Mouse (Mus musculus) CH12.LX (cell line): ENCODE results near the gene Fchsd2. TPM values are rescaled to one million over a fixed set of nuclear protein-coding genes. Genes with fewer than 3 reads are reported as not detected.

Experiments
- DNase-seq: peaks from one replicate; pipeline ENCODE4 v3.0.0-alpha.2; 2013; ENCODE audit errors: extremely low read depth
- H3K27ac ChIP-seq: 2 replicates; pipeline ENCODE4 v1.5.1; 2012; ENCODE audit warnings: low read depth, mild to moderate bottlenecking, control low read depth, moderate library complexity; ENCODE audit not compliant: insufficient read depth
- H3K27me3 ChIP-seq: replicated peaks from 2 replicates; pipeline ENCODE3; 2012; ENCODE audit warnings: inconsistent platforms
- H3K36me3 ChIP-seq, 2 experiments: replicated peaks in 1 of 2; 2 replicates each; pipeline versions ENCODE3 to v1.6.1; 2012; ENCODE audit warnings: inconsistent platforms in 1 of 2, low read length in 1 of 2, mild to moderate bottlenecking in 1 of 2, mixed read lengths in 1 of 2, moderate library complexity in 1 of 2; ENCODE audit not compliant: control insufficient read depth in 1 of 2, insufficient read depth in 1 of 2
- H3K4me1 ChIP-seq, 2 experiments: 2 replicates each; pipeline ENCODE4 v1.6.1; 2012; ENCODE audit warnings: inconsistent platforms in 1 of 2, moderate library complexity in 1 of 2; ENCODE audit not compliant: insufficient read depth in 2 of 2, control insufficient read depth in 1 of 2
- H3K4me2 ChIP-seq: 2 replicates; pipeline ENCODE4 v1.6.1; 2012; ENCODE audit warnings: low read depth, mild to moderate bottlenecking, control low read depth; ENCODE audit not compliant: poor library complexity, insufficient read depth, severe bottlenecking
- H3K4me3 ChIP-seq, 3 experiments: fragments of 150-350 bp in 1 of 3; sonication (generic) in 1 of 3; replicated peaks in 1 of 3; 2 replicates each; pipeline versions ENCODE3 to v1.5.1; 2011 to 2012; ENCODE audit warnings: low read depth in 2 of 3, low read length in 2 of 3, mild to moderate bottlenecking in 2 of 3, moderate library complexity in 2 of 3, control low read depth in 1 of 3, improper control_type of control experiment in 1 of 3, inconsistent platforms in 1 of 3, mixed read lengths in 1 of 3; ENCODE audit not compliant: poor library complexity in 1 of 3
- H3K79me2 ChIP-seq: replicated peaks from 2 replicates; pipeline ENCODE4 v1.6.1; 2012; ENCODE audit warnings: mild to moderate bottlenecking, moderate library complexity; ENCODE audit not compliant: control insufficient read depth, poor library complexity, insufficient read depth, severe bottlenecking; ENCODE audit errors: extremely low read depth
- H3K9ac ChIP-seq: 2 replicates; pipeline ENCODE4 v1.6.1; 2012; ENCODE audit warnings: low read depth, mild to moderate bottlenecking, control low read depth, moderate library complexity; ENCODE audit not compliant: insufficient read depth
- H3K9me3 ChIP-seq: replicated peaks from 2 replicates; pipeline ENCODE3; 2012; ENCODE audit warnings: low read length, inconsistent platforms, mixed read lengths
- BHLHE40 ChIP-seq: IDR thresholded peaks from 2 replicates; pipeline ENCODE4 v1.6.1; 2011; ENCODE audit warnings: mild to moderate bottlenecking, low read depth, low read length, improper control_type of control experiment
- CTCF ChIP-seq, 2 experiments: IDR thresholded peaks in 1 of 2; conservative IDR thresholded peaks in 1 of 2; 2 replicates each; pipeline ENCODE4 v1.5.1; 2011 to 2012; ENCODE audit warnings: low read depth in 2 of 2, low read length in 2 of 2, improper control_type of control experiment in 1 of 2, inconsistent platforms in 1 of 2, mild to moderate bottlenecking in 1 of 2, moderate library complexity in 1 of 2
- E2F4 ChIP-seq: IDR thresholded peaks from 2 replicates; pipeline ENCODE4 v1.6.1; 2011; ENCODE audit warnings: low read depth, low read length, improper control_type of control experiment; ENCODE audit not compliant: insufficient replicate concordance
- ELF1 ChIP-seq: IDR thresholded peaks from 2 replicates; pipeline ENCODE4 v1.6.1; 2014; ENCODE audit warnings: low read depth, mild to moderate bottlenecking, inconsistent platforms, low read length, improper control_type of control experiment
- EP300 ChIP-seq: IDR thresholded peaks from 2 replicates; pipeline ENCODE4 v1.6.1; 2011; ENCODE audit warnings: low read length, improper control_type of control experiment
- ETS1 ChIP-seq: conservative IDR thresholded peaks from 2 replicates; pipeline ENCODE4 v1.6.1; 2012; ENCODE audit warnings: low read depth, mild to moderate bottlenecking, inconsistent platforms, low read length, improper control_type of control experiment, moderate library complexity
- HCFC1 ChIP-seq: IDR thresholded peaks from 2 replicates; pipeline ENCODE4 v1.6.1; 2012; ENCODE audit warnings: low read depth, mild to moderate bottlenecking, inconsistent platforms, low read length, improper control_type of control experiment
- IRF4 ChIP-seq: IDR thresholded peaks from 2 replicates; pipeline ENCODE4 v1.6.1; 2014; ENCODE audit warnings: low read depth, mild to moderate bottlenecking, inconsistent platforms, low read length, improper control_type of control experiment
- JUND ChIP-seq: conservative IDR thresholded peaks from 2 replicates; pipeline ENCODE4 v1.6.1; 2011; ENCODE audit warnings: low read depth, low read length, improper control_type of control experiment
- KAT2A ChIP-seq: IDR thresholded peaks from 2 replicates; pipeline ENCODE4 v1.6.1; 2012; ENCODE audit warnings: low read length, improper control_type of control experiment, inconsistent platforms; ENCODE audit not compliant: insufficient replicate concordance
- MAFK ChIP-seq: IDR thresholded peaks from 2 replicates; pipeline ENCODE4 v1.6.1; 2011; ENCODE audit warnings: low read length, improper control_type of control experiment; ENCODE audit not compliant: insufficient replicate concordance
- MAX ChIP-seq: IDR thresholded peaks from 2 replicates; pipeline ENCODE4 v1.6.1; 2011; ENCODE audit warnings: low read length, improper control_type of control experiment
- MAZ ChIP-seq: IDR thresholded peaks from 2 replicates; pipeline ENCODE4 v1.6.1; 2012; ENCODE audit warnings: low read depth, mild to moderate bottlenecking, inconsistent platforms, low read length, improper control_type of control experiment, moderate library complexity
- MEF2A ChIP-seq: IDR thresholded peaks from 2 replicates; pipeline ENCODE4 v1.6.1; 2014; ENCODE audit warnings: low read depth, mild to moderate bottlenecking, inconsistent platforms, low read length, improper control_type of control experiment, borderline replicate concordance
- MXI1 ChIP-seq: IDR thresholded peaks from 2 replicates; pipeline ENCODE4 v1.6.1; 2011; ENCODE audit warnings: mild to moderate bottlenecking, low read depth, low read length, improper control_type of control experiment
- MYC ChIP-seq: IDR thresholded peaks from 2 replicates; pipeline ENCODE4 v1.6.1; 2011; ENCODE audit warnings: low read depth, mild to moderate bottlenecking, improper control_type of control experiment, low read length
- NELFE ChIP-seq: IDR thresholded peaks from 2 replicates; pipeline ENCODE4 v1.6.1; 2011; ENCODE audit warnings: low read depth, low read length, improper control_type of control experiment
- NRF1 ChIP-seq: IDR thresholded peaks from 2 replicates; pipeline ENCODE4 v1.6.1; 2014; ENCODE audit warnings: low read depth, mild to moderate bottlenecking, inconsistent platforms, low read length, improper control_type of control experiment, moderate library complexity
- PAX5 ChIP-seq: IDR thresholded peaks from 2 replicates; pipeline ENCODE4 v1.6.1; 2012; ENCODE audit warnings: low read length, inconsistent platforms, mixed read lengths
- POLR2A ChIP-seq: IDR thresholded peaks from 2 replicates; pipeline ENCODE4 v1.6.1; 2011; ENCODE audit warnings: low read depth, mild to moderate bottlenecking, improper control_type of control experiment, low read length
- RAD21 ChIP-seq: IDR thresholded peaks from 2 replicates; pipeline ENCODE4 v1.6.1; 2011; ENCODE audit warnings: low read depth, mild to moderate bottlenecking, low read length, improper control_type of control experiment, moderate library complexity
- SIN3A ChIP-seq: IDR thresholded peaks from 2 replicates; pipeline ENCODE4 v1.6.1; 2012; ENCODE audit warnings: low read length, improper control_type of control experiment, inconsistent platforms
- SMC3 ChIP-seq: IDR thresholded peaks from 2 replicates; pipeline ENCODE4 v1.6.1; 2011; ENCODE audit warnings: low read depth, low read length, improper control_type of control experiment
- TBP ChIP-seq: conservative IDR thresholded peaks from 2 replicates; pipeline ENCODE4 v1.6.1; 2011; ENCODE audit warnings: low read depth, low read length, improper control_type of control experiment
- UBTF ChIP-seq: IDR thresholded peaks from 2 replicates; pipeline ENCODE4 v1.6.1; 2012; ENCODE audit warnings: low read depth, mild to moderate bottlenecking, inconsistent platforms, low read length, improper control_type of control experiment, moderate library complexity
- ZC3H11A ChIP-seq: IDR thresholded peaks from 2 replicates; pipeline ENCODE4 v1.6.1; 2012; ENCODE audit warnings: low read depth, mild to moderate bottlenecking, inconsistent platforms, low read length, improper control_type of control experiment
- ZNF384 ChIP-seq: IDR thresholded peaks from 2 replicates; pipeline ENCODE4 v1.6.1; 2012; ENCODE audit warnings: low read depth, low read length, improper control_type of control experiment, inconsistent platforms
- dilution Hi-C: fragments of 300-500 bp; cut with MboI; formaldehyde crosslinking; loops from 2 replicates; pipeline ENCODE4 v1.14.3; 2020; ENCODE audit warnings: low sequenced_read_pairs; ENCODE audit not compliant: extremely low pct_unique_long_range_greater_than_20kb, extremely low pct_ligation_motif_present
- in situ Hi-C: fragments of 300-500 bp; cut with MboI; formaldehyde crosslinking; loops from 3 replicates; pipeline ENCODE4 v1.14.3; 2019; ENCODE audit warnings: low sequenced_read_pairs, low pct_ligation_motif_present, low pct_unique_long_range_greater_than_20kb, mixed read lengths
- polyA plus RNA-seq: library from polyadenylated mRNA; unstranded; fragments of >175 nt; gene quantifications from 2 replicates; pipeline ENCODE4 v1.2.1, GENCODE M21; 2012; ENCODE audit warnings: low read depth; ENCODE audit not compliant: insufficient read length
- total RNA-seq, 2 experiments: library from RNA; depleted of rRNA; stranded (reverse); fragments of 300-350 nt in 1 of 2; fragments of >200 nt in 1 of 2; gene quantifications; 2 replicates each; pipeline ENCODE4 v1.2.3; 2012 to 2014

The Fchsd2 gene
- total and polyA plus RNA-seq, 3 experiments, result 23.8 to 38.2 (median 25.5) TPM

DNA sequence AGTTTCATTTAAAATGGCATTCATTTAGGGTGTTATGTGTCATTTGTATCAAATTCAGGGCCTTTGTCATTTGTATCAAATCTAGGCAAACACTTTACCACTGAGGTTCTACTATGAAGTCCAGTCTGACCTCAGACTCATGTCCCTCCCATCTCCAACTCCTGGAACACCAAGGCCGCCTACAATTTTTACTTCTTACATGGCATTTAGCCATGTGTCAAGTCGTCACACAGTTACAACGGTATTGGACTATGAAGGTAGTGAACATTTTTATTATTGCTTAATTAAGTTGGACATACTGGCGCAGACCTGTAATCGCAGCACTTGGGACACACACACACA lies 217.3 kb downstream of the Fchsd2 start:
- H3K9me3 ChIP-seq, result no peaks in the 10 kb centered on the region
- TF ChIP-seq NELFE, result no peak
- TF ChIP-seq CTCF (conservative IDR thresholded peaks at IDR 0.05 in 1 of 2, IDR thresholded peaks at IDR 0.05 in 1 of 2; ENCODE audit: low read depth in 2 of 2, low read length in 2 of 2), result no peak
- TF ChIP-seq MAX, result no peak
- TF ChIP-seq, all 38 proteins: peak for 0
- in situ Hi-C loops (loop anchor here (5.0 to 10.0 kb wide), 2 partner anchors 62 to 245 kb away; no protein-coding TSS in a partner anchor), dilution Hi-C loops (no loop called here)
- no peak for DNase-seq
- no peaks in the 10 kb centered on the region for H3K79me2 ChIP-seq
- H3K4me3 ChIP-seq, result peak overlapping the region; percentile 59 to 67 (median 65)
- H3K4me2 ChIP-seq, result peak overlapping the region; percentile 75
- peak overlapping the region; percentile 65 for H3K9ac ChIP-seq
- peak overlapping the region; percentile 82 for H3K27ac ChIP-seq
- peaks cover 5% of the 10 kb centered on the region for H3K27me3 ChIP-seq
- no peaks in the 10 kb centered on the region for H3K36me3 ChIP-seq
- H3K4me1 ChIP-seq, result peaks cover 1 to 21% of the 10 kb centered on the region in 2 experiments; a peak in 2 of 4 replicates

DNA sequence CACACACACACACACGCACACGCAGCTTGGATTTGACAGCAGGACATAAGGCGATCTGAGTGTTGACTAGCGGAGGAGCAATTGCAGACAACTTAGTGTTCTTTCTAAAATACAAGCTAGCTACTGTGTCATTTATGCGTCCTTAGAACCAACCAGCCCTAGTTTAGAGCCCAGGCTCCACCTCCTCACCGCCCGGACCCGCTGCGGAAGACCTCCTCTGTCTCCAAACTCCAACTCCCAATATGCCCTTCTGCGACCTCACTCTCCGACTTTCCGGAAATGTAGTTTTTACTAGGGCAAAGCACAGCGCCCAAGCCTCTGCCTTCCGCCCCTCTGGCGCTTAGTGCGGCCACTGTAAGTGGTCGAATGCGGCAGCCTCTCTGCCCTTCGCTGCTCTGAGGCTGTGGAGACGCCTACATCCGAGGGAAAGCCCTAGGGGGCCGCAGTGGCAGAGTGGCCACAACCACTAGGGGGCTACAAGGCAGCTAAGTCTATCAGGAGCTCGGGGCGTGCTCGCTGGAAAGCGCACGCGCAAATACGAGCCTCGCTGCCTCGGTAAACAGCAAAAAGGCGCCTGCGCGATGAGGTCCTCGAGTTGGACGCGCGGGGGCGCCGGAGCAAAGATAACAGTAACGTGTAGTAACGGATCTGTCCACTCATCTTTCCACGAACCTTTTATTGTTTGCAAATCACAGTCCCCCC lies 217.8 kb downstream of the Fchsd2 start:
- Histone ChIP-seq H3K36me3 (no peaks in the 10 kb centered on the region), H3K9ac (peak overlapping the region; percentile 65), H3K79me2 (no peaks in the 10 kb centered on the region)
- peak; percentile 99 for DNase-seq
- in situ Hi-C loops, result no loop called here
- peak; percentile 42 to 95 for TF ChIP-seq CTCF (conservative IDR thresholded peaks at IDR 0.05 in 1 of 2, IDR thresholded peaks at IDR 0.05 in 1 of 2; ENCODE audit: low read depth in 2 of 2, low read length in 2 of 2)
- TF ChIP-seq MAZ, result peak; percentile 81
- peak; percentile 87 for TF ChIP-seq SIN3A
- peak; percentile 72 for TF ChIP-seq IRF4
- peak; percentile 81; the same call in 1 of the 2 replicates for TF ChIP-seq MXI1
- peak; percentile 84 for TF ChIP-seq HCFC1
- TF ChIP-seq MAFK, result no peak
- TF ChIP-seq EP300, result no peak
- peak; percentile 80 for TF ChIP-seq NELFE
- TF ChIP-seq ETS1, result 0 out of 2 replicates have a peak, but pooled peaks have one; percentile 31
- peak; percentile 88 for TF ChIP-seq ELF1
- peak; percentile 72 for TF ChIP-seq BHLHE40
- TF ChIP-seq TBP, result peak; percentile 65; the same call in 1 of the 2 replicates
- TF ChIP-seq KAT2A, result peak; percentile 51; the same call in 1 of the 2 replicates
- peak; percentile 83 for TF ChIP-seq POLR2A
- peak; percentile 91 for TF ChIP-seq NRF1
- no peak for TF ChIP-seq JUND
- peak; percentile 63; the same call in 1 of the 2 replicates for TF ChIP-seq MEF2A
- peak; percentile 72 for TF ChIP-seq RAD21
- peak; percentile 83 for TF ChIP-seq SMC3
- TF ChIP-seq E2F4, result no peak
- TF ChIP-seq PAX5, result no peak
- TF ChIP-seq MAX, result peak; percentile 72; the same call in 1 of the 2 replicates
- peak; percentile 58 for TF ChIP-seq MYC
- TF ChIP-seq ZC3H11A, result peak; percentile 34; the same call in 1 of the 2 replicates
- TF ChIP-seq ZNF384, result no peak
- peak; percentile 84; the same call in 1 of the 2 replicates for TF ChIP-seq UBTF
- TF ChIP-seq, all 38 proteins: peak for 21
- Histone ChIP-seq H3K27me3 (peaks cover 5% of the 10 kb centered on the region), H3K4me2 (peak overlapping the region; percentile 75), H3K27ac (peak overlapping the region; percentile 82), H3K9me3 (no peaks in the 10 kb centered on the region), H3K4me3 (peak overlapping the region; percentile 59 to 67 (median 65)), H3K4me1 (peaks cover 0 to 17% of the 10 kb centered on the region in 2 experiments; a peak in 2 of 4 replicates)
- dilution Hi-C loops, result no loop called here
